Mouse (Mus musculus) gastrocnemius, postnatal 14 days (tissue): ENCODE data around the gene A3galt2. TPM values are rescaled to one million over a fixed set of nuclear protein-coding genes. Genes with fewer than 3 reads are reported as not detected.

ENCODE experiments used
- DNase-seq: peaks from one replicate; pipeline ENCODE4 v3.0.0; 2021; ENCODE audit warnings: mixed read lengths
- intact Hi-C: fragments of 180-260 bp; cut with DNase I; formaldehyde crosslinking; loops from one replicate; pipeline ENCODE4 v1.15.1; 2025; ENCODE audit warnings: low total_unique reads
- total RNA-seq, 2 experiments: library from RNA; stranded (reverse); gene quantifications; 2 replicates each; pipeline ENCODE4 v1.2.3; 2021

A3galt2 gene
- total RNA-seq, 2 experiments from 2014 or later = 0.06 to 0.18 TPM

- peak; percentile 85 for DNase-seq
- intact Hi-C loops = no loop called here
Measured at GRCm38 (mm10) chr4:128727019-128727720, 28.0 kb upstream of the A3galt2 start.

- DNase-seq = peak; percentile 71
- intact Hi-C loops = no loop called here
Measured at GRCm38 (mm10) chr4:128727721-128728430, 27.3 kb upstream of the A3galt2 start.

GRCm38 (mm10) chr4:128728431-128728851 lies 26.7 kb upstream of the A3galt2 start:
- intact Hi-C loops = no loop called here
- no peak for DNase-seq

GRCm38 (mm10) chr4:128729033-128729708 lies 26.0 kb upstream of the A3galt2 start:
- no peak for DNase-seq
- intact Hi-C loops = no loop called here

- intact Hi-C loops = no loop called here
- DNase-seq = no peak
Measured at GRCm38 (mm10) chr4:128729709-128730037, 25.5 kb upstream of the A3galt2 start.

GRCm38 (mm10) chr4:128730271-128730670 lies 24.9 kb upstream of the A3galt2 start:
- intact Hi-C loops = no loop called here
- no peak for DNase-seq

GRCm38 (mm10) chr4:128732794-128733193 lies 22.4 kb upstream of the A3galt2 start:
- intact Hi-C loops = no loop called here
- no peak for DNase-seq

- DNase-seq = no peak
- intact Hi-C loops = no loop called here
Measured at GRCm38 (mm10) chr4:128733496-128733895, 21.7 kb upstream of the A3galt2 start.

GRCm38 (mm10) chr4:128734217-128734616 lies 20.9 kb upstream of the A3galt2 start:
- intact Hi-C loops = no loop called here
- peak; percentile 75 for DNase-seq

GRCm38 (mm10) chr4:128734721-128735671 lies 20.2 kb upstream of the A3galt2 start:
- intact Hi-C loops = no loop called here
- no peak for DNase-seq

- no peak for DNase-seq
- intact Hi-C loops = no loop called here
Measured at GRCm38 (mm10) chr4:128737137-128737589, 18.0 kb upstream of the A3galt2 start.

- intact Hi-C loops = no loop called here
- no peak for DNase-seq
Measured at GRCm38 (mm10) chr4:128737825-128738610, 17.1 kb upstream of the A3galt2 start.

- DNase-seq = no peak
- intact Hi-C loops = no loop called here
Measured at GRCm38 (mm10) chr4:128740878-128741277, 14.3 kb upstream of the A3galt2 start.

- DNase-seq = no peak
- intact Hi-C loops = no loop called here
Measured at GRCm38 (mm10) chr4:128741906-128742305, 13.3 kb upstream of the A3galt2 start.

- no peak for DNase-seq
- intact Hi-C loops = no loop called here
Measured at GRCm38 (mm10) chr4:128742379-128742970, 12.7 kb upstream of the A3galt2 start.

GRCm38 (mm10) chr4:128743031-128743626 lies 12.0 kb upstream of the A3galt2 start:
- no peak for DNase-seq
- intact Hi-C loops = no loop called here

- intact Hi-C loops = no loop called here
- DNase-seq = no peak
Measured at GRCm38 (mm10) chr4:128745160-128745559, 10.0 kb upstream of the A3galt2 start.
